Mouse (Mus musculus) cerebellum, adult 9-10 months (tissue): Measurements from ENCODE around the gene Hist1h2ak.
A peak's percentile ranks its signal among the peaks of the same experiment; 100 is the strongest.

Experiments
- DNase-seq: peaks from one replicate; pipeline ENCODE4 v3.0.0; 2022

Gene Hist1h2ak

GRCm38 (mm10) chr13:21718381-21719080 lies 35.1 kb downstream of the Hist1h2ak start:
- DNase-seq, result no peak

GRCm38 (mm10) chr13:21717397-21718357 lies 36.0 kb downstream of the Hist1h2ak start, which contains the start of gene Hist1h3h:
Gene Hist1h3h, plus strand, starts transcription at chr13:21717659.
- DNase-seq, result peak; percentile 90

- DNase-seq, result peak; percentile 50
Measured at GRCm38 (mm10) chr13:21716540-21717391, 36.9 kb downstream of the Hist1h2ak start.

- peak; percentile 97 for DNase-seq
Measured at GRCm38 (mm10) chr13:21715864-21716539, 37.6 kb downstream of the Hist1h2ak start, which contains the start of the genes Hist1h2bl and Hist1h2ai. Gene Hist1h2bl, minus strand, starts transcription at chr13:21716143. Gene Hist1h2ai, plus strand, starts transcription at chr13:21716422.

GRCm38 (mm10) chr13:21715131-21715863 lies 38.3 kb downstream of the Hist1h2ak start:
- no peak for DNase-seq

GRCm38 (mm10) chr13:21714725-21715124 lies 38.9 kb downstream of the Hist1h2ak start:
- peak; percentile 84 for DNase-seq

GRCm38 (mm10) chr13:21711698-21712097 lies 41.9 kb downstream of the Hist1h2ak start:
- DNase-seq, result no peak

GRCm38 (mm10) chr13:21710821-21711525 lies 42.7 kb downstream of the Hist1h2ak start:
- DNase-seq, result peak; percentile 89

- DNase-seq, result peak; percentile 91
Measured at GRCm38 (mm10) chr13:21710031-21710711, 43.5 kb downstream of the Hist1h2ak start.

GRCm38 (mm10) chr13:21706669-21707068 lies 47.0 kb downstream of the Hist1h2ak start:
- DNase-seq, result no peak
